Mouse (Mus musculus) embryonic fibroblast, embryonic 13.5 days (primary cell): ENCODE measurements at regions not wholly inside any gene's neighbourhood (a gene's known extent, or its start where the extent isn't known, plus 50 kb on each side); places are given as distances from the start of the nearest gene placed in this dataset.

ENCODE experiments used
- CTCF ChIP-seq: IDR thresholded peaks from 2 replicates; pipeline ENCODE4 v1.5.1; 2011; ENCODE audit warnings: mild to moderate bottlenecking, control low read depth, low read length, moderate library complexity, borderline replicate concordance; ENCODE audit not compliant: insufficient read depth
- POLR2A ChIP-seq: IDR thresholded peaks from 2 replicates; pipeline ENCODE4 v1.6.1; 2011; ENCODE audit warnings: low read depth, mild to moderate bottlenecking, control low read depth, low read length, moderate library complexity

DNA sequence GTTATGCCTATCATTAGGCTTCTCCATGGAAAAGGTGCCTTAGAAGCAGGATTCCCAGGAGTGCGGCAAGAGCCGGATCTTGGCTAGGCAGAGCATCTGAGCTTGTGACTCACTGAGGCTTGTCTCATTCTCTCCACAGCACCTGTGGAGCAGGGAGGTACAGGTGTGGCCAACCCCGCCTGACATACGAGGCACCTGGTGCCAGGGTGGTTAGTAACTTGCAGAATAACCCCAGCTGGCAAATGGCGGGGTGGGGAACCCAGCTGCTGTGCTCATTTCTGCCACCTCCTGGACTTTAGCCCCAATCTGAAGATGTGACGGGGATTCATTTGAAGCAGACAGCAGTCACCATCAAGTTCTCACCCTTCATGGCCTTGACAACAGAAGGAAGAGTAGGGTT, 96.2 kb downstream of the Pdgfra start:
- TF ChIP-seq CTCF (no peak), POLR2A (no peak)
